12 mouse cellular contexts compared by ENCODE assay signal in the genomic region with DNA sequence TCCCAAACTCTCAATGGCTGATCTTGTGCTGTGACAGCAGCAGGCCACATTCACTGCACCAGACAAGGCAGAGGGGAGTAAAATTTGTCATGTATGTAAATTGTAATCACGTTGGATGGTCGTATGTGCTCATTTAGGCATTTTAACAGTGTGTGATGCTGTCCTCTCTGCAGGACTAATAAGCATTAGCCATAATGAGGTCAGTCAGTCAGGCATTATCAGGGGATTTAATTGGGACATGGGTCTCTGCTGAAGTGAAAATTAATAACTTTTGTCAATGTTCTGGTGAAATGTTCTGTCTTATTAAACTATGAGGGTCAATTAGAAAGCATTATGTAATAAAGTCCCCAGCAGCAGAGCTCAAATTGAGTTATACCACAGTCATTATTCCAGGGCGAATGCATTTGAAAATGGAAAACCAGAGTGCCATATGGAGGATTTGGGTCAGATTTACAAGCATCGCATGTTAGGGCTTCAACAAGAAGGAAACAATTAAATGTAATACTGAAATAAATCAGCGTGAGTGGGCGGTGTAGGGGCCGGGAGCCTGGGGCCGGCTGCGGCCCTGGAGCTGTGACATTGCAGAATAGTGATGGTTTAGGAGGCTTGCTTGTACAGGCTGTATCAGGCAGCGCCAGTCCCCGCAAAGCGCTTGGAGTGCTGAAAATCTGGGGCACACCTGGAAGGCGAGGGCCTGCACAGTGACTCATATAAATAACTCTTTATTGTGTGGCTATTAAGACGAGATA.
A peak's percentile ranks its signal among the peaks of the same experiment; 100 is the strongest.
DNase-seq lines count a peak whose midpoint lies in the region; ATAC-seq and TF ChIP-seq lines count a peak whose summit lies in the region.
"Had no signal": no experiment of that assay in that cellular context is flagged by ENCODE, and none has a peak within 500 bp of the region (broad histone marks: within the 10 kb centered on the region; RNA-seq: fewer than 3 reads in every experiment).

No protein-coding gene starts in this region.

- no peak for TF ChIP-seq CTCF in heart, adult 2 months (IDR thresholded peaks at IDR 0.05)

- intact Hi-C loops in heart, adult 2 months (cut with DNase I): no loop called here

- no peak overlapping the region for H3K9ac ChIP-seq in heart, adult 2 months (ENCODE audit: low read depth, low read length)
- no peak overlapping the region for H3K9ac ChIP-seq in hindbrain, embryonic 12.5 days
- no peak overlapping the region for H3K9ac ChIP-seq in midbrain, embryonic 16.5 days (ENCODE audit: low read depth, low read length)
- H3K9ac ChIP-seq: heart, embryonic 15.5 days; lung, embryonic 15.5 days had no signal

- no peak overlapping the region for H3K27ac ChIP-seq in heart, adult 2 months
- H3K27ac ChIP-seq in hindbrain, embryonic 12.5 days: peak overlapping the region; percentile 13; the same call in 1 of the 2 replicates
- H3K27ac ChIP-seq in midbrain, embryonic 16.5 days (ENCODE audit: low read length): no peak overlapping the region
- H3K27ac ChIP-seq: heart, embryonic 15.5 days; lung, embryonic 15.5 days had no signal

- no peak overlapping the region for H3K4me2 ChIP-seq in hindbrain, embryonic 12.5 days (replicated peaks)
- no peak overlapping the region for H3K4me2 ChIP-seq in midbrain, embryonic 16.5 days (ENCODE audit: low read length)
- H3K4me2 ChIP-seq: heart, embryonic 15.5 days; lung, embryonic 15.5 days had no signal

- H3K36me3 ChIP-seq in heart, adult 2 months (ENCODE audit: control insufficient read depth, insufficient read depth, low read length): no peaks in the 10 kb centered on the region
- H3K36me3 ChIP-seq in hindbrain, embryonic 12.5 days: no peaks in the 10 kb centered on the region
- H3K36me3 ChIP-seq in midbrain, embryonic 16.5 days (ENCODE audit: control insufficient read depth, insufficient read depth, low read length): no peaks in the 10 kb centered on the region
- H3K36me3 ChIP-seq: heart, embryonic 15.5 days; lung, embryonic 15.5 days had no signal

- H3K4me1 ChIP-seq in heart, adult 2 months (ENCODE audit: control insufficient read depth, insufficient read depth, low read length): no peaks in the 10 kb centered on the region
- H3K4me1 ChIP-seq in hindbrain, embryonic 12.5 days: no peaks in the 10 kb centered on the region
- H3K4me1 ChIP-seq in midbrain, embryonic 16.5 days (ENCODE audit: control insufficient read depth, insufficient read depth, low read length): 0 out of 2 replicates have a peak, but pooled peaks cover 2% of the 10 kb centered on the region
- H3K4me1 ChIP-seq: heart, embryonic 15.5 days; lung, embryonic 15.5 days had no signal

- ATAC-seq in hindbrain, embryonic 12.5 days (ENCODE audit: low FRiP score): peak; percentile 78; the same call in 1 of the 2 replicates
- peak; percentile 72 for ATAC-seq in midbrain, embryonic 16.5 days

- H3K9me3 ChIP-seq in hindbrain, embryonic 12.5 days (replicated peaks): no peaks in the 10 kb centered on the region
- H3K9me3 ChIP-seq in midbrain, embryonic 16.5 days (replicated peaks; ENCODE audit: control insufficient read depth, low read length, poor library complexity, severe bottlenecking): no peaks in the 10 kb centered on the region
- H3K9me3 ChIP-seq: heart, embryonic 15.5 days; lung, embryonic 15.5 days had no signal

- TF ChIP-seq POLR2A in heart, adult 2 months (IDR thresholded peaks at IDR 0.05; ENCODE audit: insufficient read depth, low read depth, low read length): no peak

- WGBS in heart, adult 2 months: 86% methylated on average over 14 of the region's 14 CpGs
- 70% methylated on average over 14 of the region's 14 CpGs for WGBS in hindbrain, embryonic 12.5 days
- WGBS in midbrain, embryonic 16.5 days: 55% methylated on average over 14 of the region's 14 CpGs

- H3K79me2 ChIP-seq in heart, adult 2 months (replicated peaks; ENCODE audit: control insufficient read depth, insufficient read depth, low read length): no peaks in the 10 kb centered on the region

- no peak for TF ChIP-seq EP300 in heart, adult 2 months (IDR thresholded peaks at IDR 0.05; ENCODE audit: insufficient read depth, low read depth, low read length)

- no peaks in the 10 kb centered on the region for H3K27me3 ChIP-seq in heart, adult 2 months (ENCODE audit: control insufficient read depth, insufficient read depth, low read length)
- H3K27me3 ChIP-seq in hindbrain, embryonic 12.5 days: no peaks in the 10 kb centered on the region
- H3K27me3 ChIP-seq in midbrain, embryonic 16.5 days (ENCODE audit: control insufficient read depth, insufficient read depth, low read depth, low read length): no peaks in the 10 kb centered on the region
- H3K27me3 ChIP-seq: heart, embryonic 15.5 days; lung, embryonic 15.5 days had no signal

- peak; percentile 78 for DNase-seq in heart, adult 11 months
- DNase-seq in heart, adult 2 months: no peak
- peak; percentile 16 for DNase-seq in cerebellum, adult 8-10 months
- no peak for DNase-seq in gastrocnemius, postnatal 25 days
- no peak for DNase-seq in gastrocnemius, adult 18-20 months (ENCODE audit: low spot score)
- DNase-seq in adrenal gland, postnatal 36 days: no peak
- DNase-seq: adrenal gland, postnatal 10 days; thymus, adult 18-20 months had no signal

- H3K4me3 ChIP-seq in heart, adult 2 months: no peak overlapping the region
- H3K4me3 ChIP-seq in hindbrain, embryonic 12.5 days: no peak overlapping the region
- H3K4me3 ChIP-seq in midbrain, embryonic 16.5 days (ENCODE audit: low read depth, low read length): no peak overlapping the region
- H3K4me3 ChIP-seq: heart, embryonic 15.5 days; lung, embryonic 15.5 days had no signal

Comparison
In these comparisons a context has a peak if more than half of its experiments do, and no peak if none do; other contexts are left out.
1. DNase-seq: peak in heart, adult 11 months (single experiment) and cerebellum, adult 8-10 months (single experiment); none in heart, adult 2 months (0 of 2), gastrocnemius, postnatal 25 days (single experiment), gastrocnemius, adult 18-20 months (single experiment) and adrenal gland, postnatal 36 days (0 of 2).